Mouse (Mus musculus) kidney, embryonic 15.5 days (tissue): Measurements from ENCODE around the gene Pink1. TPM values are rescaled to one million over a fixed set of nuclear protein-coding genes. Genes with fewer than 3 reads are reported as not detected.

Source experiments
- ATAC-seq: fragments of 200-750 bp; cut with Nextera tagmentation; replicated peaks from 2 replicates; pipeline ENCODE4 v1.8.0; 2017; ENCODE audit warnings: moderate TSS enrichment; ENCODE audit not compliant: low FRiP score
- H3K27ac ChIP-seq: fragments of 300-500 bp; sonication (generic); 2 replicates; pipeline ENCODE4 v1.5.1; 2015; ENCODE audit warnings: mild to moderate bottlenecking, inconsistent platforms
- H3K27me3 ChIP-seq: fragments of 300-500 bp; sonication (generic); 2 replicates; pipeline ENCODE4 v1.6.1; 2015; ENCODE audit warnings: inconsistent platforms
- H3K36me3 ChIP-seq: fragments of 300-500 bp; sonication (generic); 2 replicates; pipeline ENCODE4 v1.6.1; 2015; ENCODE audit warnings: inconsistent platforms
- H3K4me1 ChIP-seq: fragments of 300-500 bp; sonication (generic); 2 replicates; pipeline ENCODE4 v1.6.1; 2015; ENCODE audit warnings: inconsistent platforms
- H3K4me2 ChIP-seq: fragments of 300-500 bp; sonication (generic); 2 replicates; pipeline ENCODE4 v1.6.1; 2015; ENCODE audit warnings: moderate library complexity, mild to moderate bottlenecking, inconsistent platforms
- H3K4me3 ChIP-seq: fragments of 300-500 bp; sonication (generic); replicated peaks from 2 replicates; pipeline ENCODE4 v1.5.1; 2015; ENCODE audit warnings: mild to moderate bottlenecking, inconsistent platforms
- H3K9ac ChIP-seq: fragments of 300-500 bp; sonication (generic); 2 replicates; pipeline ENCODE4 v1.6.1; 2015; ENCODE audit warnings: mild to moderate bottlenecking, inconsistent platforms
- H3K9me3 ChIP-seq: fragments of 300-500 bp; sonication (generic); replicated peaks from 2 replicates; pipeline ENCODE4 v1.6.1; 2016; ENCODE audit warnings: inconsistent platforms
- WGBS: fragments of 180-500 bp; shearing (Covaris S2); methylation state at CpG from one replicate; pipeline ENCODE4 v1.1.7; 2015; ENCODE audit warnings: mixed read lengths; 5-methylcytosine and 5-hydroxymethylcytosine counted together
- polyA plus RNA-seq: library from polyadenylated mRNA; unstranded; fragments of >200 nt; fragmentation: Nextera tagmentation; extraction: Ambion mirVana; gene quantifications from 2 replicates; pipeline ENCODE4 v1.2.1, GENCODE M21; 2015

Pink1 gene
- polyA plus RNA-seq, 1 experiment from 2014 or later = 50.3 TPM

DNA sequence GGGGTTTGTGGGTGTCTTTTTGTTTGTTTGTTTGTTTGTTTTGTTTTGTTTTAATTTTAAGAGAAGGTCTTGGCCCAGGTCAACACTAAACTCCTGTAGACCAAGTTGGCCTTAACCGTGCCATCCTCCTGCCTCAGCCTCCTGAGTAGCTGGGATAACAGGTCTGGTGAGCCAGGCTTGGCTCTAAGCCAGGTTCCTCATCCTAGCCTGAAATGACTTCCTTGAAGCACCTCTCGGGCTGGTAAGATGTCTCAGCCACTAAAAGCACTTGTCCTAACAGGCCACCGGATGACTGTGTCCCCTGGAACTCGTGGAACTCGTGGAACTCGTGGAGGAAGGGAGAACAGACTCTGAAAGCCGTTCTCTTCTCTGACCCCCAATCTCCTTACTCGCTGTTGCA lies 30.0 kb upstream of the Pink1 start:
- H3K9ac ChIP-seq = no peak overlapping the region
- ATAC-seq = no peak
- no peak overlapping the region for H3K4me3 ChIP-seq
- 0 out of 2 replicates have a peak, but pooled peaks cover 3% of the 10 kb centered on the region for H3K27me3 ChIP-seq
- H3K27ac ChIP-seq = no peak overlapping the region
- H3K4me1 ChIP-seq = peaks cover under 1% of the 10 kb centered on the region; the same call in 1 of the 2 replicates
- H3K9me3 ChIP-seq = 0 out of 2 replicates have a peak, but pooled peaks cover 4% of the 10 kb centered on the region
- no peaks in the 10 kb centered on the region for H3K36me3 ChIP-seq
- 84% methylated on average over 8 of the region's 8 CpGs for WGBS
- H3K4me2 ChIP-seq = no peak overlapping the region

DNA sequence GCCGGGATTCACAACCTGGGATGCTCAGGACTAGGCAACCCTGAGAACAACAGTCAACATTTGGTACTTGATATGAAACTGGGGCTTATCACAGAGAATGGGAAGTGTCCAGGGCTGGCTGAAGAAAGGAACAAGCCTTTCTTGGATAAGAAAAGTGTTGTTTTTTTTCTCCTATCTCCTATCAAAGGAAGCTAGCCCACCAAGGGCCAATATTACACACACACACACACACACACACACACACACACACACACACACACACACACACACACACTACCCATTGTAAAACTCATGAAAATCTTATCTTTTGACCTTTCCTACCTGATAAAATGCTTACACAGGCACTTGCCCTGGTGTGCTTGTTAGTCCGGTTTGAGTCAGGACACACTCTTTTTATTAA lies 29.4 kb upstream of the Pink1 start:
- Histone ChIP-seq H3K27me3 (no peaks in the 10 kb centered on the region), H3K27ac (no peak overlapping the region), H3K4me3 (no peak overlapping the region), H3K9me3 (0 out of 2 replicates have a peak, but pooled peaks cover 4% of the 10 kb centered on the region), H3K4me1 (no peaks in the 10 kb centered on the region), H3K9ac (no peak overlapping the region), H3K36me3 (no peaks in the 10 kb centered on the region), H3K4me2 (no peak overlapping the region)
- WGBS = 88% methylated on average over 2 of the region's 2 CpGs
- no peak for ATAC-seq

DNA sequence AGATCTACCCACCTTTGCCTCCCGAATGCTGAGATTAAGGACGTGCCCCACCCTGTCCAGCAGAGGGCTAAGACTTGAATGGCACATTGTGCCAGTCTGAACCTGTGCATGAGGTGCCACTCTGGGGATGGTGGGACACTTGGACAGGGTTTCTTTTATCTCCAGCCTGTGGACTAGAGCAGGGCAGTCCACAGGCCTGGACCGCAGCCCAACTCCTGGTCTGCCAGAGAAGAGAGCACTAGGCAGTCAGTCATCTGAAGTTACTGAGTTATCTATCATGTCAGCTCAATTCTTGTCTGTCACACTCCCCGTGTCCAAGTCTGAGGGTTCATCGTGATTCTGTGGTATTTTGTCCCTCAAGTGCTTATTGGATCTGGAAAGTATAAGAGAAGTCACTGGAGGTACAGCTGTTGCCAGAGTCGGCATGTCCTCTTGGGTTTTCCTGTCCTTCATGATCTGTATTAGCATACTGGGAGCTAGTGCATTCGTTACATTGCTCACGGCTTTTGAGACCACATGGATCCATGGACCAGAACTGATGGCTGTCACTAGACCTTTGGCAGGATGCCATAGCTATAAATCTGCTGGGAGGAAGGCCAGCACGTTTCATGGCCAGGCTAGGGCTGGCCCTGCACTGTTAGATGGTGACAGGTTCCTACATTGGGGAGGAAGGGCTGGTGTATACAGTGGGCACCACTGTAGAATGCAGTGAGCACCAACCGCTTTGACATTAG lies 27.5 kb upstream of the Pink1 start:
- H3K9ac ChIP-seq = no peak overlapping the region
- H3K36me3 ChIP-seq = no peaks in the 10 kb centered on the region
- no peaks in the 10 kb centered on the region for H3K4me1 ChIP-seq
- no peak overlapping the region for H3K4me2 ChIP-seq
- ATAC-seq = 0 out of 2 replicates have a peak, but pooled peaks have one; percentile 22
- no peaks in the 10 kb centered on the region for H3K27me3 ChIP-seq
- 0 out of 2 replicates have a peak, but pooled peaks cover 4% of the 10 kb centered on the region for H3K9me3 ChIP-seq
- no peak overlapping the region for H3K27ac ChIP-seq
- 64% methylated on average over 10 of the region's 10 CpGs for WGBS
- H3K4me3 ChIP-seq = no peak overlapping the region

DNA sequence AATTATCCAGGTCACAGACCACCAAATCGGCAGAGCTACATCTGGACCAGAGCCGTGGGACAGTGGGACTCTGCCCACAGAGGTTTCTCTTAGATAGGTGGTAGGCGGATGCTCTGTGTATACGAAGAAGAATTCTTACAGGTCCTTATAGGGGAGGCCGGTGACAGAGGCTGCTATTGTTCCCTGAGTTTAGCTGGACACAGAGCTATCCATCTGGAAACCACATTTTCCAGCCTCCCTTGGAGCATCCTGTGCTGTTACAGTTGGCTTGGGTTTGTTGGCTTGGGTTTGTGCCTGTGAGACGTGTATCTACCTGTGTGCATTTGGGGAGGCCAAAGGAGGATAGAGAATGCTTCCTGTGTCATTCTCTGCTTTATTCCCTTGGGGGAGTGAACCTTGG lies 26.6 kb upstream of the Pink1 start:
- Histone ChIP-seq H3K27me3 (no peaks in the 10 kb centered on the region), H3K27ac (no peak overlapping the region), H3K9ac (no peak overlapping the region), H3K4me1 (no peaks in the 10 kb centered on the region), H3K9me3 (0 out of 2 replicates have a peak, but pooled peaks cover 4% of the 10 kb centered on the region), H3K36me3 (no peaks in the 10 kb centered on the region), H3K4me2 (no peak overlapping the region), H3K4me3 (no peak overlapping the region)
- 87% methylated on average over 6 of the region's 6 CpGs for WGBS
- ATAC-seq = no peak

DNA sequence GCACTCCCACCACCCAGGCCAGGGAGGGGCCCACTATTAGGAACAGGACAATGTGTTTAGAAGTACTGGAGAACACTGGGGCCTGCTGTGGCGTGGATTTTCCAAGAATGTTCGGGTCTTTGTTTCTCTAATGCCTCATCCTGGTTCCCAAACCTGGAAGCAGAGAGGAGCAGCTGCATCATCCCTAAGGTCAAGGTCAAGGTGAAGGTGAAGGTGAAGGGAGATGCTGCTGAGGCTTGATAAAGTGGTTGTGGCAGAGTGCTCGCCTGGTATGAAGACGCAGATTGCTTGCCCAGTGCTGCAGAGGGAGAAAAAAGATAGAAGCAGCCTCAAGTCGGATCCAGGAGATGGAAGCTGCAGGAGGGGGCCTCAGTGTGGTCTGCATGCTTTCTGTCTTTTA lies 25.7 kb upstream of the Pink1 start:
- Histone ChIP-seq H3K9me3 (0 out of 2 replicates have a peak, but pooled peaks cover 4% of the 10 kb centered on the region), H3K4me3 (no peak overlapping the region), H3K9ac (no peak overlapping the region), H3K27ac (no peak overlapping the region), H3K36me3 (no peaks in the 10 kb centered on the region), H3K4me1 (no peaks in the 10 kb centered on the region), H3K27me3 (no peaks in the 10 kb centered on the region), H3K4me2 (no peak overlapping the region)
- 91% methylated on average over 5 of the region's 5 CpGs for WGBS
- no peak for ATAC-seq

DNA sequence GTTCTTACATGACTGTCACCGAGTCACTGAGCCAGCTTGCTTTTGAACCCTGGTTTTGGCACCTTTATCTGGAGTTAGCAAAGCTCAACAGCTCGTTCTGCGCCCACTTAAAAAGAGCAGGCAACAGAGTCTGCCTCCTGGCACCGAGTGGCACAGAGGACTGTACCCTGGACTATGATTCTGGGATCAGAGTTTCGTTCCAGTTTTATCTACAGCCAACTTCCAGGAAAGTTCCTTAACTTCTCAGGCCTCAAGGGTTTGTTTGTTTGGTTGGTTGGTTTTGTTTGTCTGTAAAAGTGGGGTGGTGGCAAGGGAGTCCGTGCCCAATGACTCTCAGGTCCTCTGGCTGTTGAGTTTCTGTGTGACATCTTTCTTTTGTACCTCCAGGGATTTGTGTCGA lies 22.6 kb upstream of the Pink1 start:
- no peaks in the 10 kb centered on the region for H3K36me3 ChIP-seq
- H3K9me3 ChIP-seq = 0 out of 2 replicates have a peak, but pooled peaks cover 4% of the 10 kb centered on the region
- 79% methylated on average over 7 of the region's 7 CpGs for WGBS
- peaks cover 7% of the 10 kb centered on the region for H3K4me1 ChIP-seq
- no peak for ATAC-seq
- no peak overlapping the region for H3K4me3 ChIP-seq
- no peak overlapping the region for H3K9ac ChIP-seq
- no peak overlapping the region for H3K4me2 ChIP-seq
- H3K27me3 ChIP-seq = no peaks in the 10 kb centered on the region
- no peak overlapping the region for H3K27ac ChIP-seq

DNA sequence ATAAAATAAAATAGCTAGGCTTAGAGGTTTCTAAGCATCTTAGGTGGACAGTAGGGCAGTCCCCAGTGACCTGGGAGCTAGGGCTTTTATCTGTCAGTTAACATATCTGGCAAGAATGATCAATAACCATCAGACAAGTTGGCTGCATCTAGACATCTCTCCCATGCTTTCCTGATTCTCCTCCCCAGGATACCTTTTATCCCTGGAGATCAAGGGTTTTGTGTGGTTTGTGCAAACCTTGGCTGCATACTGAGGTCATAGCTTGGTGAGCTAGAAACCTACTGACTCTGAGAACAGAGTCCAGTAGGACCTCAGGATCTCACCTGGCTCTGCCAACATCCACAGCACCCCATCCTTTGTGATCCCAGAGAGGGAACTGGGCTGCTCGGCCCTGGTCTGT lies 21.2 kb upstream of the Pink1 start:
- Histone ChIP-seq H3K4me3 (no peak overlapping the region), H3K4me2 (no peak overlapping the region), H3K9me3 (0 out of 2 replicates have a peak, but pooled peaks cover 4% of the 10 kb centered on the region), H3K27me3 (no peaks in the 10 kb centered on the region), H3K4me1 (peaks cover 18% of the 10 kb centered on the region), H3K36me3 (no peaks in the 10 kb centered on the region), H3K27ac (no peak overlapping the region), H3K9ac (no peak overlapping the region)
- ATAC-seq = no peak
- 93% methylated on average over 1 of the region's 1 CpGs for WGBS

DNA sequence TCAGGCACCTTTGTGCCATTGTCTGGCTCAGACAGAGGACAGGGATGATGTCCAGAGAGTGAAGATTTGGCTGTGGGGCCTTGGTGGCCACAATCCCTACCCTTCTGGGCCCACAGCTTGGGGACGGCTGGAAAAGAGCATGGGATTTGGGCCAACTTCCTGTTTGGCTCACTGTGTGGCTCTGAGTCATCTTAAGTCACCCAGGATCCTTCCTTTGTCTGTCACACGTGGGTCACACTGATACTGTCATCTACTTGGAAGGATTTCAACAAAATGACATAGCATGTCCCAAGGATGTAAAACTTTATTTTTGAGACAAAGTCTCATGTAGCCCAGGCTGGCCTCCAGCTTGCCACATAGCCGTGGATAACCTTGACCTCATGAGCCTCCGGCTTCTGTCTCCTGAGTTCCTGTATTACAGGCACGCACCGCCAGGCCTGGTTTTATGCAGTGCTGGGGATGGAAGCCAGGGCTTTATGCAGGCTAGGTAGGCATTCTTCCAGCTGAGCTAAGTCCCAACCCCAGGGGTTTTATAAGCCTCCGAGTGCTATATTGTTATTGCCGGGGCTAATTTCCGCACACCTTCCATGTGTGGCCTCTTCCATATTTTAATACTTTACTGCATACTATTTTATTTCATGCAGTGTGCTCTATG lies 18.9 kb upstream of the Pink1 start:
- ATAC-seq = no peak
- peaks cover 20% of the 10 kb centered on the region for H3K4me1 ChIP-seq
- 77% methylated on average over 9 of the region's 9 CpGs for WGBS
- no peaks in the 10 kb centered on the region for H3K36me3 ChIP-seq
- H3K27me3 ChIP-seq = no peaks in the 10 kb centered on the region
- H3K9ac ChIP-seq = no peak overlapping the region
- H3K27ac ChIP-seq = no peak overlapping the region
- H3K9me3 ChIP-seq = no peaks in the 10 kb centered on the region
- no peak overlapping the region for H3K4me3 ChIP-seq
- no peak overlapping the region for H3K4me2 ChIP-seq

DNA sequence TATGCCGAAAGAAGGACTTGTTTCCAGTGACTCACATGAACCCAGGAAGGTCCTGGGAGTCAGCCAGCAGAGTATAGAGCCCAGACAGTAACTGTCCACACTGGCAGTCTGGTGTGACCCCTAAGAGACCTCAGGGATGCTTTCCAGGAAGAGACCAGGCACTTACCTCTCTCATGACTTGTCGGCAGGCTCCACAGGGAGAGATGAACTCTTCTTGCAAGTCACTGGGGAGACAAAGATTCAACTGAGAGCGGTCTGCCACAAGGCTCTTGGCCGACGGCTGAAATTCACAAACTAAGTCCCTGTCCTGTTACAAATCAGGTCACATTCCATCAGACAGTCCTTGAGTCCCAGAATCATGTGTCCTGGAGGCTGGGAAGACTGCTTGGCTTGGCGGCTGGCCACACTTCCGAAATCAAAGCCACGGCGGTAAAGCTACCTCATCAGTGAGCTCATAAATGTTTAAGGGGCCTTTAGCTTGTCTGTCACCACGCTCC lies 17.3 kb upstream of the Pink1 start:
- peaks cover 20% of the 10 kb centered on the region for H3K4me1 ChIP-seq
- no peak for ATAC-seq
- WGBS = 36% methylated on average over 10 of the region's 10 CpGs
- no peak overlapping the region for H3K9ac ChIP-seq
- H3K36me3 ChIP-seq = no peaks in the 10 kb centered on the region
- peak overlapping the region; percentile 68 for H3K27ac ChIP-seq
- no peak overlapping the region for H3K4me3 ChIP-seq
- H3K9me3 ChIP-seq = no peaks in the 10 kb centered on the region
- no peaks in the 10 kb centered on the region for H3K27me3 ChIP-seq
- no peak overlapping the region for H3K4me2 ChIP-seq

DNA sequence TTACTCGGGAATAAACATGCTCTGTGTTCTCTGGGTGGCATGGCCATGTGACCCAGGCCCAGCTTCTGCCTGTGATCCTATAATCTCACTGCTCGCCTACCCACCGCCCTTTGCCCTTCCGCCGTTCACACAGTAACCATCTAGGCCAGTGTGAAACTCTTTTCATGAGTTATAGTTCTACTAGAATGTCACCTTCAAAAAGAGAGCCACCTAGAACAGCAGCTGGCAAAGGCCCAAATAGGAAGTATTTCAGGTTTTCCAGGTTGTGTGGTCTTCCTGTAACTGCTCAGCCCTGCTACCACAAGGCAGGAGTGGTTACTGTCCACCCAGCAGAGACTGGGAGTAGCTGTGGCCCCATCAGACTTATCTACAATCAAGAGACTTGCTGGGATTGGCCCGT lies 16.7 kb upstream of the Pink1 start:
- ATAC-seq = peak; percentile 64; the same call in 1 of the 2 replicates
- H3K27me3 ChIP-seq = no peaks in the 10 kb centered on the region
- 62% methylated on average over 6 of the region's 6 CpGs for WGBS

DNA sequence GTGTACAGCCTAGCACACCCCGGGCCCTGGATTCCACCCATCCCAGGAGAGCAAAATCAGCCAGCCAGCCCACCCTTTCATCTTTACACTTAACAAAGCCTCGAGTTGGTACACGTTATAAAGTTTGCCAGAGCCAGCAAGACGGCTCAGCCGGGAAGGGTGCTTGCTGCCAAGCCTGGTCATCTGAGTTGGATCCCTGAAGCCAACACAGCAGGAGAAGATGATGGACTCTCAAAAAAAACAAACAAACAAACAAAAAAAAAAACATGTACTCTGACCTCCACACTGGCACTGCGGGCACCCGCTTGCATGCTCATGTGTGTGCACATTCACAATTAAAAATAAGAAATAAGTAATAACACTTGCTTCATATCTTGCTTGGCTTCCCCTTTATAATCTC lies 15.9 kb upstream of the Pink1 start:
- no peaks in the 10 kb centered on the region for H3K36me3 ChIP-seq
- no peak for ATAC-seq
- H3K9me3 ChIP-seq = no peaks in the 10 kb centered on the region
- H3K9ac ChIP-seq = no peak overlapping the region
- H3K27ac ChIP-seq = no peak overlapping the region
- H3K27me3 ChIP-seq = no peaks in the 10 kb centered on the region
- H3K4me1 ChIP-seq = peaks cover 20% of the 10 kb centered on the region
- H3K4me2 ChIP-seq = no peak overlapping the region
- no peak overlapping the region for H3K4me3 ChIP-seq
- 75% methylated on average over 7 of the region's 7 CpGs for WGBS

More for the DNA sequence above, 16.7 kb upstream of the Pink1 start:
- Histone ChIP-seq H3K36me3 (no peaks in the 10 kb centered on the region), H3K27ac (peak overlapping the region; percentile 68), H3K9ac (no peak overlapping the region), H3K4me1 (peaks cover 20% of the 10 kb centered on the region), H3K4me2 (no peak overlapping the region), H3K4me3 (no peak overlapping the region), H3K9me3 (no peaks in the 10 kb centered on the region)

DNA sequence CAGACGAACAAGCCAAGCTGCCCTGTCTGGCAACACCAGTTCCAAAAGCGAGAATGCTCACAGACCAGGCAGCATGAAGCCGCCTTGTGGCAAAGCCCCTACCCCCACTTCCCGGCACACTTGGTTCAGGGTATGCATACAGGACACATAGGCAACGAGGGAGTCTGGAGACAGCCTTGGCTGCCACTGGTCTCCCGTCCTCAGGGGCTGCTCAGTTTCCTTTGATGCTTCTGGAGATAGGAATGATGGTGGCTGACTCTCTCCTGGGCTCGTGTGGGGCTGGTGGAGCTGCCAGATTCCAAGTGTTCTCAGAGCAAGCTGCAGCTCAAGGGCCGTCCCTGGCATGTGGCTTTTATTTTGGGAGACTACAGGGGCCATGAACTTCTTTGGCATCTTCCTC lies 15.3 kb upstream of the Pink1 start:
- Histone ChIP-seq H3K9ac (no peak overlapping the region), H3K36me3 (no peaks in the 10 kb centered on the region), H3K27ac (no peak overlapping the region), H3K27me3 (no peaks in the 10 kb centered on the region), H3K4me2 (no peak overlapping the region), H3K4me3 (no peak overlapping the region), H3K9me3 (no peaks in the 10 kb centered on the region), H3K4me1 (peaks cover 20% of the 10 kb centered on the region)
- 63% methylated on average over 8 of the region's 8 CpGs for WGBS
- ATAC-seq = no peak
